Mouse (Mus musculus) Patski (cell line): ENCODE results near the gene Mrpl54. TPM values are rescaled to one million over a fixed set of nuclear protein-coding genes. Genes with fewer than 3 reads are reported as not detected.
"Not testable (repeated sequence)": the region's sequence is repeated elsewhere in the genome, so short reads cannot be mapped to it uniquely, and the experiment has no call there.

Source experiments
- ATAC-seq: fragments of 100-300 bp; one replicate; pipeline ENCODE4 v1.8.0; 2021
- CTCF ChIA-PET: fragments of 350-600 bp; sonication (Branson Sonifier 250); formaldehyde crosslinking; loops from one replicate; lab custom pipeline; 2022; ENCODE audit warnings: inconsistent platforms; lab: Charles Lee
- POLR2A ChIA-PET: fragments of 350-600 bp; sonication (Branson Sonifier 250); formaldehyde crosslinking; loops from one replicate; lab custom pipeline; 2022; ENCODE audit warnings: antibody characterized with exemption, inconsistent platforms; lab: Charles Lee
- DNase-seq: peaks from one replicate; pipeline ENCODE4 v3.0.0-alpha.2; 2011; ENCODE audit warnings: low read depth, low spot score
- H3K27me3 ChIP-seq: fragments of 371-371 bp; one replicate; pipeline ENCODE4 v1.5.1; 2021
- CTCF ChIP-seq: fragments of 100-300 bp; IDR thresholded peaks from one replicate; pipeline ENCODE4 v1.5.1; 2021
- in situ Hi-C: fragments of 300-500 bp; cut with MboI; formaldehyde crosslinking; loops from 3 replicates; pipeline ENCODE4 v1.11.1; 2018; ENCODE audit warnings: low pct_unique_long_range_greater_than_20kb, mixed read lengths
- polyA plus RNA-seq: library from polyadenylated mRNA; unstranded; gene quantifications from one replicate; pipeline ENCODE4 v1.2.3, GENCODE M21; 2021

Mrpl54 gene
- polyA plus RNA-seq, 1 experiment from 2014 or later = 98.3 TPM

DNA sequence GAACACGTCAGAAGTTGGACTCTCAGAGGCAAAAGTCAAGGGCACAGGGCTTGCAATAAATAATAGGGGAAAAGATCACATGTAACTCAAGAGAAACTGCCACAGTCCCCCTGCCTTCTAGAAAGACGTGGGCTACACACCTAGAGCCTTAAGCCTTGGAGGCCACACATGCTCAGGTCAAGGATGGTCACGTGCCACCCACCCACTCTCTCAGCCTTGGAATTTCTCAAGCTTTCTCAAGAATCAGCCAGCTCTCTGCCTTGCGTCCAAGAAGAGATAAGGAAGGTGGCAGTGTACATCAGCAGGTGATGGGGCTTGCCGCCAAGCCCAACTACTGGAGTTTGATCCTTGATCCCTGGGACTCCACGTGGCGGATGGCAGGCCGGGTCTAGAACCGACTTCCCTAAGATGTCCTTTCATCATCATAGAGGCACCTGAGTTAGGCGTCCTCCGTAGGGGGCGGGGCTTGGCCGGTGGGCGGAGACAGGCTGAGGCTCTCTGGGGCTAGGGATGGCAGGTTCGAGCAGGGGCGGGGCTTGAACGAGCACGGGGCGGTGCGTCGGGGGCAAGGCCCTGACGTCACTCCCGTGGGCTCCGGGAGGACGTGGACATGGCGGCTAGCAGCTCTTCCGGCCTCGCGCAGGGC lies 34.0 kb downstream of the Mrpl54 start, which contains the start of gene Zfr2:
Zfr2 (plus strand) TSS at position 576 of the 646 bp plus-strand sequence.
- DNase-seq (peak; percentile 57), ATAC-seq (peak; percentile 83)
- CTCF ChIA-PET = no interaction called here
- POLR2A ChIA-PET = interaction anchor here (0.6 to 0.9 kb wide), 2 partner anchors 15 to 1535 kb away, joined by 3 to 7 read pairs; no protein-coding TSS in a partner anchor
- H3K27me3 ChIP-seq = peaks cover 2% of the 10 kb centered on the region
- in situ Hi-C loops = no loop called here
- TF ChIP-seq CTCF = no peak

DNA sequence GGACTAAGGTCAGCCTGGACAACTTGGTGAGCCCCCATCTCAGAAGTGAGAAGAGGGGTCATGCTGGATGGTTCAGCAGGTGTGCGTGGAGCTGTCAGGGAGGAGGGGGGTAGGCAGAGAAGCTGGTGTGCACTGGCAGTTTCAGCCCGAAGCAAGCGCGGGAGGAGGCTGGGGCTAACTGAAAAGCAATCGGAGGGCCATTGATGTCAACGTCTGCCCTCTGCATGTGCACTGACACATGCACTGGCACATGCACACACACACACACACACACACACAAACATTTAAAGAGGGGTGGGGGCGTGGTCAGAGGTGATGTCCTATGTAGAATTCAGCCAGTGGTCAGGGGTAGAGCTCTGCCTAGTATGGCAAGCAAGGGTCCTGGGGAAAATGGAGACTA lies 35.3 kb downstream of the Mrpl54 start:
- ChIA-PET POLR2A (interaction anchor here (0.6 to 1.5 kb wide), 3 partner anchors 21 to 1091 kb away, joined by 3 to 5 read pairs (median 4); no protein-coding TSS in a partner anchor), CTCF (no interaction called here)
- no peak for DNase-seq
- peaks cover 2% of the 10 kb centered on the region for H3K27me3 ChIP-seq
- ATAC-seq = no peak
- in situ Hi-C loops = no loop called here
- TF ChIP-seq CTCF = no peak

DNA sequence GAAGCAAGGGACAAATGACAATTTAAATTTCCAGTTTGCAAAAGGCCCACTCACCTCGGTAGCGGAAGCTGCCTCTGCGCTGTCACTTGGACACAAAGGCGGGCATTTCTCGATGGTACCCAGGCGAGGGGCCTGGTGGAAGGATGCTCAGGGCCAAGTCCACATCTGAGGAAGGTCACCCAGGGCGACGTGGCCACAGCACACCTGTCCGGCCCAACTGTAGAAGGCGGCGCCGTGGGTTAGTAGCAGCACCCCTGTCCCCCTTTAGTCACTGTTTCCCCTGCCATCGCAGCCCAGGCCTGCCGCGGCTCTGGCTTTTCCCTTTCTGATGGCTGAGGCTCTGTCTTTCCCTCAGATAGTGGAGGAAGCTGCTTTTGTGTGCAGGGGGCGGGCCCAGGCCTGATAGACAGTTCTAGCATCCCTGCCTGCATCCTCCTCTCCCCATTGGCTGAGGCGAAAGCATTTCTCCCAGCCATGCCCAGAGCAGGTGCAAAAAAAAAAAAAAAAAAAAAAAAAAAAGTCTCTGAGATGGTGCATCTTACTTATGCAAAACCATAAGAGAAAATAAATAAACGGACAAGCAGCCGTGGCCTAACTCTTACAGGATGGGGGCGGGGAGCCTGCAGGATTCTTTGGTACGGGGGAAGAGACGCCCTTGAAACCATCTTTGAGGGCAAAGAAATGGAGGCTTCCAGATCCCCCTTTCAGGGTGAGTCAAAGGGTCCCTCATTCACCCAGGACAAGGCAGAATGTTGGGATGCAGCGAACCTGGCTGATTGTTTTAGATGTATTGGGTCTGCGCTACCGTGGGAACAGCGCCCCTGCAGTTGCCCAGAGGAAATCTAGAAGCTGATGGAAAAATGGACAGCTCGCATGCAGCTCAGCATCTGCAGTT lies 36.0 kb downstream of the Mrpl54 start, which contains the start of gene Atcay:
Atcay (minus strand) TSS at position 396 of the 895 bp plus-strand sequence.
- ChIA-PET POLR2A (interaction anchor here (1.1 to 1.5 kb wide), 2 partner anchors 20 to 38 kb away, joined by 3 to 4 read pairs; no protein-coding TSS in a partner anchor), CTCF (no interaction called here)
- TF ChIP-seq CTCF = no peak
- peaks cover 2% of the 10 kb centered on the region for H3K27me3 ChIP-seq
- in situ Hi-C loops = no loop called here
- ATAC-seq (no peak), DNase-seq (no peak)

DNA sequence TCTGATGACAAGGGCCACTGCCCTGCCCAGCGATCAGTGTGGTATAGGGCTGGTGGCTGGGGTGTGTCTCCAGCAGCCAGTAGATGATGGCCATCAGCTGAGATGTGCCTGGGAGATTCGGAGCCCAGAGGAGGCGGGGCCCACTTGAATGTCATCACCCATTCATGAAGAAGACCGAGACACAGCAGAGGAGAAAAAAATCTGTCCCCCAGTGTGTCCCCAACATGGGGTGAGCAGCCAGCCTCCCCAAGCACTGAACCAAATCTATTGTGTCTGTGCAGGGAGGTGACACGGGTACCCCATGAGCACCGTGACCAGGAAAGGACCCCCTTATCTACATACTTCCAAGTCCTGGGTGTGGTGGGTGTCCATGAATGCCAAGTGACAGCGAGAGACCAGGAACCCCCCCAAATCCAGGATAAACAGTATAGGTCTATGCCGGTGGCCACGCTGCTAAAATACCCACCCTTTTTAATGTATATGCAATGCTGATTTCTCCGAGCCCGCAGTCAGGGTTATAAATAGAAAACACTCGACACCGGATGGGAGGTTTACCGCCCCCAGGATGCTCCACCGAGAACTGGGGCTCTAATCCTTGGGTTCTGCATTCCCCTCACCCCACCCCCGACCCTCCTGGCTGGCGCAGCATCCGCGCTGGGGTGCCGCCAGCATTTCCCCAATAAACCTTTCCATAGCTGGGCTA lies 36.8 kb downstream of the Mrpl54 start:
- no peak for TF ChIP-seq CTCF
- peaks cover 2% of the 10 kb centered on the region for H3K27me3 ChIP-seq
- ChIA-PET POLR2A (interaction anchor here (1.1 kb wide), 1 partner anchor 19 kb away, joined by 3 read pairs; no protein-coding TSS in a partner anchor), CTCF (no interaction called here)
- DNase-seq (no peak), ATAC-seq (no peak)
- in situ Hi-C loops = no loop called here

DNA sequence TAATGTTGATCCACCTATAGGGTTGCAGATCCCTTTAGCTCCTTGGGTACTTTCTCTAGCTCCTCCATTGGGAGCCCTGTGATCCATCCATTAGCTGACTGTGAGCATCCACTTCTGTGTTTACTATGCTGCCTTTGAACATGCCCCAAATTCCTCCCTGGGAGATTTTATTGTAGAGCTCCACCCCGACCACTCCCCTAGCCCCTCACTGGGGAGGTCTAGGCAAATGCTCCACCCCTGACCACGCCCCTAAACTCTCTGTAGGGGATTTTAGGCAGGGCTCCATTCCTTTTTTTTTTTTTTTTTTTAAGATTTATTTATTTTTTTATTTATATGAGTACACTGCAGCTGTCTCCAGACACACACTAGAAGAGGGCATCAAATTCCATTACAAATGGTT lies 43.0 kb downstream of the Mrpl54 start:
- not testable (repeated sequence) for ATAC-seq, DNase-seq

DNA sequence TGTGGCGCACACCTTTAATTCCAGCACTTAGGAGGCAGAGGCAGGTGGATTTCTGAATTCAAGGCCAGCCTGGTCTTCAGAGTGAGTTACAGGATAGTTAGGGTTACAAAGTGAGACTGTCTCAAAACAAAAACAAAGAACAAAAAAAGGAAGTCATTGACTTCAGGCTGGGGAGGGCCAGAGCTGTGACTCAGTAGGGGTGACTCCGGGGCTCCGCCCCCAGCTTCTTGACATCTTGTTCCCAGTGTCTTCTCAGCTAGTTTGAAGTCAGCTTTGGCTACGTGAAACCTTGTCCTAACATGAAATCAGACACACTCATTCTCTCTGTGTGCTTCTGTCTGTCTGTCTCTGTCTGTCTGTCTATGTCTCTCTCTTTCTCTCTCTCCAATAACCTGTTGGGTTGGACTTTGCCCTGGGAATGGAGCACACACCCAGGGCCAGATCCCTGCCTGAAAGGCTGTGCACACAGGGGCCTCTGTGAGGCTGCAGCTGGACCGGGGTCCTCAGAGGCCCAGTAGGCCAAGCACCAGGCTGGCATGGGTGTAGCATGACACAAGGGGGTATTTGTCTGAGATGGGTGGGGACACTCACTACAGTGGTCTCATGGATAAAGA lies 45.2 kb downstream of the Mrpl54 start:
- in situ Hi-C loops = no loop called here
- no peaks in the 10 kb centered on the region for H3K27me3 ChIP-seq
- TF ChIP-seq CTCF = no peak
- no peak for DNase-seq
- ChIA-PET POLR2A (no interaction called here), CTCF (interaction anchor here (1.6 kb wide), 1 partner anchor 37 kb away, joined by 4 read pairs; no protein-coding TSS in a partner anchor)
- ATAC-seq = no peak

More for the DNA sequence above, 43.0 kb downstream of the Mrpl54 start:
- ChIA-PET POLR2A (interaction anchor here (1.3 to 1.4 kb wide), 2 partner anchors 10 to 30 kb away, joined by 3 to 8 read pairs; no protein-coding TSS in a partner anchor), CTCF (interaction anchor here (0.9 to 3.2 kb wide), 3 partner anchors 25 to 96 kb away, joined by 3 to 8 read pairs (median 7); no protein-coding TSS in a partner anchor)
- H3K27me3 ChIP-seq, in situ Hi-C loops: not testable (repeated sequence)

DNA sequence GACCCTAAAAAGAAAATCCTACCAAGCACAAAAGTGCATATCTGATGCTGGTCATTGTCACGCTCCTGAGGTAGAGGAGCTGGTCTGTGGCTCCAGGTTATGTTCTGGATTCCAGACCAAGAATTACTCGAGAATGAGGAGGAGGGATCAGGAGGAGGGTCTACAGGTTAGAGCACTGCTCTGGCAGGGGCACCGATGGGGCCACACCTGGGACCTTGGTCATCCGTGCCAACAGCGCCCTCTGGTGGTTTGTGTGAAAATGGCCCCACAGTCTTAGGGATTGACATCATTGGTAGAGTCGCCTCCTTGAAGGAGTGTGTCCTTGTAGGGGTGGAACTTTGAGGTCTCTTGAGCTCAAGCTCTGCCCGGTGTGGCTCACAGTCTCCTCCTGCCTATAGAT lies 48.8 kb downstream of the Mrpl54 start:
- no peak for TF ChIP-seq CTCF
- H3K27me3 ChIP-seq = no peaks in the 10 kb centered on the region
- ChIA-PET CTCF (interaction anchor here (0.6 to 4.8 kb wide), 12 partner anchors 8 to 26 kb away, joined by 3 to 23 read pairs (median 6); partner anchors contain the start of gene Nmrk2), POLR2A (interaction anchor here (0.9 to 2.2 kb wide), 3 partner anchors 10 to 26 kb away, joined by 3 to 4 read pairs (median 4); no protein-coding TSS in a partner anchor)
- peak; percentile 73 for ATAC-seq
- DNase-seq = no peak
- in situ Hi-C loops = no loop called here

DNA sequence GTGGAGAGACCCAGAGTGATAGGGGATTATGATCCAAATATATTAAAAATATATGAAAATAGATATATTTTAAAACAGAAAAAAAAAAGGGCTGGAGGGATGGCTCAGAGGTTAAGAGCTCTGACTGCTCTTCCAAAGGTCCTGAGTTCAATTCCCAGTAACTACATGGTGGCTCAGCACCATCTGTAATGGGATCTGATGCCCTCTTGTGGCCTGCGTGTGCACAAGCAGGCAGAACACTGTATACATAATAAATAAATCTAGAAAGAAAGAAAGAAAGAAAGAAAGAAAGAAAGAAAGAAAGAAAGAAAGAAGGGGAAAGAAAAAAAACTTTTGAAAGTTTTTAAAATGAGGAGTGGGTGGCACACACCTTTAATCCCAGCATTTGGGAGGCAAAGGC lies 49.5 kb downstream of the Mrpl54 start:
- H3K27me3 ChIP-seq, ATAC-seq, DNase-seq, in situ Hi-C loops: not testable (repeated sequence)
- ChIA-PET POLR2A (interaction anchor here (0.8 to 2.2 kb wide), 3 partner anchors 9 to 22 kb away, joined by 3 to 4 read pairs (median 4); partner anchors contain the start of gene Zfr2), CTCF (interaction anchor here (0.6 to 4.8 kb wide), 13 partner anchors 8 to 26 kb away, joined by 3 to 23 read pairs (median 6); partner anchors contain the start of gene Nmrk2)

DNA sequence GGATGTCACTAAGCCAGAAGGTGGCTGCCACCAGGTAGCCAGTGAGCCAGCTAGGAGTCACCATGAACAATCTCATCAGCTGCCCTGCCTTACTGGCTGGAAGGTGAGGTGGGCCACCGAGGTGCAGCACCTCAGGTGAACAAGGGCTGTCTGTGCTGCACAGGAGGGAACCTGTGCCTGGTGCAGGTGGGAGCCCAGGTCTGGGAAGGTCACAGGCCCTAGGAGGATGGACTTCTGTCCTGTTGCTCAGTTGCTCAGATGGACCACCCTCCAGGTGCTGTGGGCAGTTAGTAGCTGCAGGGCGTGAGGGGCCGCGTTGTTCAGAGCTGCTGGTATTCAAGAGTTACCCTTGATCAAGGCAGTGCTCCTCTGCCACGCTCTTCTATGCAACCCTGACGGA lies 49.9 kb downstream of the Mrpl54 start:
- no peaks in the 10 kb centered on the region for H3K27me3 ChIP-seq
- DNase-seq (no peak), ATAC-seq (no peak)
- in situ Hi-C loops = no loop called here
- CTCF ChIA-PET = interaction anchor here (0.9 to 4.8 kb wide), 7 partner anchors 9 to 27 kb away, joined by 3 to 23 read pairs (median 17); no protein-coding TSS in a partner anchor
- TF ChIP-seq CTCF = no peak
- POLR2A ChIA-PET = interaction anchor here (0.5 to 2.2 kb wide), 4 partner anchors 8 to 46 kb away, joined by 3 to 4 read pairs (median 4); partner anchors contain the start of gene Zfr2
